Mouse (Mus musculus) kidney, postnatal 0 days (tissue): ENCODE measurements around the gene Ntng1. TPM values are rescaled to one million over a fixed set of nuclear protein-coding genes. Genes with fewer than 3 reads are reported as not detected.
A peak's percentile ranks its signal among the peaks of the same experiment; 100 is the strongest.

Experiments
- ATAC-seq: fragments of 200-750 bp; cut with Nextera tagmentation; replicated peaks from 2 replicates; pipeline ENCODE4 v1.8.0; 2017; ENCODE audit warnings: low read depth, moderate number of reproducible peaks, moderate TSS enrichment, moderate library complexity; ENCODE audit not compliant: low FRiP score
- DNase-seq: peaks from one replicate; pipeline ENCODE4 v3.0.0-alpha.2; 2016; ENCODE audit warnings: low spot score
- H3K27ac ChIP-seq: fragments of 300-500 bp; sonication (generic); 2 replicates; pipeline ENCODE4 v1.5.1; 2014; ENCODE audit warnings: mild to moderate bottlenecking
- H3K27me3 ChIP-seq: fragments of 300-500 bp; sonication (generic); 2 replicates; pipeline ENCODE4 v1.6.1; 2014; ENCODE audit warnings: low read length, mixed read lengths; ENCODE audit not compliant: insufficient read depth
- H3K36me3 ChIP-seq: fragments of 300-500 bp; sonication (generic); 2 replicates; pipeline ENCODE4 v1.6.1; 2014; ENCODE audit warnings: low read length, mixed read lengths; ENCODE audit not compliant: insufficient read depth
- H3K4me1 ChIP-seq: fragments of 300-500 bp; sonication (generic); replicated peaks from 2 replicates; pipeline ENCODE4 v1.6.1; 2014; ENCODE audit warnings: antibody characterized with exemption, low read length, mixed read lengths; ENCODE audit not compliant: insufficient read depth
- H3K4me2 ChIP-seq: fragments of 300-500 bp; sonication (generic); 2 replicates; pipeline ENCODE4 v1.6.1; 2014; ENCODE audit warnings: mild to moderate bottlenecking, low read length, moderate library complexity, mixed read lengths
- H3K4me3 ChIP-seq: fragments of 300-500 bp; sonication (generic); replicated peaks from 2 replicates; pipeline ENCODE4 v1.5.1; 2014; ENCODE audit warnings: low read depth, low read length
- H3K9ac ChIP-seq: fragments of 300-500 bp; sonication (generic); 2 replicates; pipeline ENCODE4 v1.6.1; 2014; ENCODE audit warnings: low read depth, low read length
- H3K9me3 ChIP-seq: fragments of 300-500 bp; sonication (generic); replicated peaks from 2 replicates; pipeline ENCODE4 v1.6.1; 2016; ENCODE audit warnings: low read length, inconsistent platforms, mixed read lengths
- CTCF ChIP-seq: IDR thresholded peaks from 2 replicates; pipeline ENCODE4 v1.5.1; 2016; ENCODE audit warnings: antibody characterized with exemption, low read depth, mild to moderate bottlenecking, moderate library complexity
- WGBS: fragments of 180-500 bp; shearing (Covaris S2); extraction: QIAGEN DNeasy Blood & Tissue Kit; methylation state at CpG from one replicate; pipeline ENCODE4 v1.1.7; 2014; 5-methylcytosine and 5-hydroxymethylcytosine counted together
- polyA plus RNA-seq: library from polyadenylated mRNA; unstranded; fragments of >200 nt; fragmentation: Nextera tagmentation; extraction: Ambion mirVana; gene quantifications from 2 replicates; pipeline ENCODE4 v1.2.1, GENCODE M21; 2015

Gene Ntng1
- 1.8 and 4.4 TPM in 2 replicates for polyA plus RNA-seq

DNA sequence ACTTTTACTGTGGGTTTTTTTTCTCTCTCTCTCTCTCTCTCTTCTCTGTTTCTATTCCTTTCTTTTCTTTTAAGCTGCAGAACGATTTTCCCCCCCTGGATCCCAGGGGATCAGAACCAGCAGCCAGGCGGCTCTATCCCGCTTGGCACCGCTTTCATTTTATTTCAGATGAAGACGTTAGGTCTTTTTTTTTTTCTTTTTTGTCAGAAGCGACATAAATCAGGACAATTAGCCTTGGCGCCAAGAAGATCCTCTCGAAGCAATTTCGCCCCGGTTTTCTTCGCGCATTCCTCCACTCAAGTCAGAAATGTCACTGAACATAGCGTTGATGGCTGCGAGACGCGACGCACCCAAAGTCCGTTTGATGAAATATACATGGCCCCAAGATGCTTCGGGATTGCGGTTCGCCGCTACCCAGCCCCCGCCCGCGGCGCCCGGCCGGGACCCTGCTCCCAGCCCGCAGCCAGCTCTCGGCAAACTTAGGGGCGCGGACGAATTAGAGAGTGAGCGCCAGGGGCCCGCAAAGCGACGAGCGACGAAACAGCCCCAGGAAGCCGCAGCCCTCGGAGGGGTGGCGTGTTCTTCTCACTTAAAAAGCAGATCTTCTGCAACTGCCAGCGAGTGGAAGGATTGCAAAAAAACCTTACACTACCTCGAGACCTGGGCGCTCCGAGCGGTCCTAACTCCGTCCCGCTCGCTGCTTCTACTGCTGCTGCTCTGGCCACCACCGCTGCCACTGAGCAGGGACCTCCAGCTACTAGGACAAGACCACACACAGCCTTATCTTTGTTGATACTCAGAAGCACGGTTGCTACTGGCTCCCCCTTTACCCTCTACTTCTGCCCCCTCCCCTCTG is at the start of gene Ntng1:
Gene Ntng1, minus strand, starts transcription at position 806 of the 856 bp plus-strand sequence.
- peaks cover 4% of the 10 kb centered on the region; the same call in 1 of the 2 replicates for H3K27me3 ChIP-seq
- under 1% methylated on average over 52 of the region's 52 CpGs for WGBS
- DNase-seq (peak; percentile 64), ATAC-seq (peak; percentile 69)
- H3K36me3 ChIP-seq = no peaks in the 10 kb centered on the region
- peak within 1 kb of the TSS; percentile 59 for H3K4me3 ChIP-seq
- H3K27ac ChIP-seq = no peak within 1 kb of the TSS
- no peaks in the 10 kb centered on the region for H3K9me3 ChIP-seq
- H3K9ac ChIP-seq = peak within 1 kb of the TSS; percentile 53; the same call in 1 of the 2 replicates
- no peak for TF ChIP-seq CTCF
- H3K4me2 ChIP-seq = peak within 1 kb of the TSS; percentile 100
- H3K4me1 ChIP-seq = peaks cover 5% of the 10 kb centered on the region; the same call in 1 of the 2 replicates

- WGBS = 71% methylated on average over 5 of the region's 5 CpGs
- Histone ChIP-seq H3K4me1 (no peaks in the 10 kb centered on the region), H3K9me3 (no peaks in the 10 kb centered on the region), H3K4me2 (no peak overlapping the region), H3K4me3 (no peak overlapping the region), H3K27ac (no peak overlapping the region), H3K27me3 (no peaks in the 10 kb centered on the region), H3K36me3 (no peaks in the 10 kb centered on the region), H3K9ac (no peak overlapping the region)
- no peak for TF ChIP-seq CTCF
- no peak for ATAC-seq
- no peak for DNase-seq
Observed at GRCm38 (mm10) chr3:110187401-110187948, 43.7 kb upstream of the Ntng1 start.

DNA sequence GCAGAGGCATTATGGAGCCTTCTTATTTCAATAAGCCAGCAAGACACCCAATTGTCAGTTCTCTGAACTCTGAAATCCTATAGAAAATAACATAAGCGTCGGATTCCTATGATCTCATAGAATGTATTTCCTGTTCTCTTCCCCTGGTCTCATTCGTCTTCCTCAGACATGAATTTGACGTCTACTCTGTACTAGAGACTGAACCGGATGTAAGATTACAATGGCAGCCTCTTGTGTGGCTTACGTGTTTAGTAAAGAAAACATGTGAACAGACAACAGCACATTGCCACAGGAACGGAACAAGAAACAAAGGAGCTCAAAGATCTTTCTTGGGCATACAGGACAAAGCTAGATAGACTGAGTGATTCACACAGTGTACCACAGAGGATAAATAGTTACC is 5.3 kb upstream of the Ntng1 start:
- Histone ChIP-seq H3K27me3 (no peaks in the 10 kb centered on the region; the same call in 1 of the 2 replicates), H3K4me1 (no peaks in the 10 kb centered on the region), H3K4me3 (no peak overlapping the region), H3K36me3 (no peaks in the 10 kb centered on the region), H3K27ac (no peak overlapping the region), H3K4me2 (no peak overlapping the region), H3K9me3 (no peaks in the 10 kb centered on the region), H3K9ac (no peak overlapping the region)
- WGBS = 69% methylated on average over 7 of the region's 7 CpGs
- ATAC-seq = no peak
- DNase-seq = no peak
- no peak for TF ChIP-seq CTCF

DNA sequence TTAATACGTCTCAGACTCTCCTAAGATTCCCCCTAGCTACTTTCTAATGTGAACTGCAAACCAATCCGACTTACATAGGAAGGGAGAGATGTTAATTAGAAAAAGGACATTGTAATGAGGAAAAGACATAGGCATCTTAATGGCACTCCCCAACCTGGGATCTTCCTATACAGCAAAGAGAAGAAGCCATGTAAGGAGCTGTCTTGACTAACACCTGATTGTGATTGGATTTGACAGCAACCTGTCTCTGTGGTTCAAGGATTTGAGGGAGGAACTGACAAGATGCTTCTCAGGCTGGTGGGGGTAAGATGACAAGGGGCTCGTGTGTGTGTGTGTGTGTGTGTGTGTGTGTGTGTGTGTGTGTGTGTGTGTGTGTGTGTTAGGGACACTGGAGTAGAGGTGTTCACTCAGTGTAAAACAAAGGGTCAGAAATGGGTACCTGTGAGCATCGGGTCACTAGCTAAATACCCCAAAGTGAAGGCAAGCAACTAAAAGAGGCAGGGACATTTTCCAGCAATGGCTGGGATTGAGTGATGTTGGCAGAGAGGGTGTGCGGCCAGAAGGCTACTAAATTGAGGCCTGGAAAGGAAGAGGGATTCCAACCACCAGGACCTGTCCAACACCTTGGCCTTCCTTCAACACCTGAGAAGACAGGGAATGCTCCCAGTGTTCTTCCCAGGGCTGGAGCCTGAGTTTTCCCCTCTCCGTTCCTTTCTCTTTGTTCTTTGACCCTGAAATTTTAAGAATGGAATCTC is 667 bp upstream of the Ntng1 start:
- Histone ChIP-seq H3K36me3 (no peaks in the 10 kb centered on the region), H3K9ac (no peak overlapping the region), H3K9me3 (no peaks in the 10 kb centered on the region), H3K4me2 (peak overlapping the region; percentile 100; the same call in 1 of the 2 replicates), H3K27ac (no peak overlapping the region), H3K4me1 (peaks cover 5% of the 10 kb centered on the region; the same call in 1 of the 2 replicates), H3K27me3 (peaks cover 4% of the 10 kb centered on the region; the same call in 1 of the 2 replicates), H3K4me3 (no peak overlapping the region)
- no peak for TF ChIP-seq CTCF
- DNase-seq (no peak), ATAC-seq (no peak)
- WGBS = 37% methylated on average over 6 of the region's 6 CpGs

GRCm38 (mm10) chr3:110142314-110143205 is 1.3 kb downstream of the Ntng1 start:
- no peak for TF ChIP-seq CTCF
- no peak overlapping the region for H3K27ac ChIP-seq
- peak overlapping the region; percentile 100 for H3K4me2 ChIP-seq
- DNase-seq (no peak), ATAC-seq (peak; percentile 53)
- WGBS = under 1% methylated on average over 68 of the region's 77 CpGs
- no peaks in the 10 kb centered on the region for H3K36me3 ChIP-seq
- H3K4me3 ChIP-seq = peak overlapping the region; percentile 59
- no peaks in the 10 kb centered on the region for H3K9me3 ChIP-seq
- H3K9ac ChIP-seq = peak overlapping the region; percentile 53
- H3K4me1 ChIP-seq = peaks cover 5% of the 10 kb centered on the region; the same call in 1 of the 2 replicates
- peaks cover 4% of the 10 kb centered on the region; the same call in 1 of the 2 replicates for H3K27me3 ChIP-seq
